Mouse (Mus musculus) myocyte (in vitro differentiated cells): ENCODE data around the gene Slc13a3.

Experiments
- CEBPB ChIP-seq: IDR thresholded peaks from 2 replicates; pipeline ENCODE4 v1.6.1; 2011; ENCODE audit warnings: mild to moderate bottlenecking, moderate library complexity; ENCODE audit not compliant: poor library complexity, insufficient read depth, severe bottlenecking
- E2F4 ChIP-seq: IDR thresholded peaks from one replicate; pipeline ENCODE4 v1.6.1; 2011; ENCODE audit warnings: mild to moderate bottlenecking, control low read depth, moderate library complexity; ENCODE audit not compliant: insufficient read depth
- MAX ChIP-seq: IDR thresholded peaks from one replicate; pipeline ENCODE4 v1.6.1; 2011; ENCODE audit warnings: low read depth, mild to moderate bottlenecking, control low read depth
- MYOG ChIP-seq, 3 experiments: IDR thresholded peaks; one replicate each; pipeline ENCODE4 v1.6.1; 2011; ENCODE audit warnings: control low read depth in 2 of 3, low read depth in 2 of 3, mild to moderate bottlenecking in 2 of 3; ENCODE audit not compliant: insufficient read length in 2 of 3, control insufficient read depth in 1 of 3, insufficient read depth in 1 of 3
- POLR2A ChIP-seq: IDR thresholded peaks from one replicate; pipeline ENCODE4 v1.6.1; 2011; ENCODE audit warnings: low read depth, mild to moderate bottlenecking, control low read depth, moderate library complexity; ENCODE audit not compliant: insufficient read length
- POLR2AphosphoS2 ChIP-seq: IDR thresholded peaks from one replicate; pipeline ENCODE4 v1.6.1; 2011; ENCODE audit warnings: low read depth, control low read depth; ENCODE audit not compliant: insufficient read length
- SRF ChIP-seq: IDR thresholded peaks from one replicate; pipeline ENCODE4 v1.6.1; 2011; ENCODE audit warnings: low read depth; ENCODE audit not compliant: control insufficient read depth, insufficient read length
- TCF12 ChIP-seq: IDR thresholded peaks from one replicate; pipeline ENCODE4 v1.6.1; 2011; ENCODE audit warnings: mild to moderate bottlenecking, control low read depth; ENCODE audit not compliant: poor library complexity, insufficient read depth, severe bottlenecking
- USF1 ChIP-seq: IDR thresholded peaks from one replicate; pipeline ENCODE4 v1.6.1; 2011; ENCODE audit warnings: low read depth, mild to moderate bottlenecking, control low read depth, moderate library complexity

- no peak for TF ChIP-seq POLR2A
- no peak for TF ChIP-seq POLR2AphosphoS2
- no peak for TF ChIP-seq TCF12
- TF ChIP-seq MYOG (IDR thresholded peaks at IDR 0.05; ENCODE audit: control insufficient read depth in 1 of 3, insufficient read depth in 1 of 3, insufficient read length in 2 of 3, low read depth in 2 of 3), result peak in 1 of 3 experiments; percentile 24
- no peak for TF ChIP-seq USF1
- TF ChIP-seq SRF, result no peak
- no peak for TF ChIP-seq E2F4
- TF ChIP-seq CEBPB, result no peak
- TF ChIP-seq MAX, result no peak
These were observed 39.4 kb upstream of the Slc13a3 start for GRCm38 (mm10) chr2:165512426-165512825.
